Mouse (Mus musculus): ENCODE results near the gene Ebf1. TPM values are rescaled to one million over a fixed set of nuclear protein-coding genes. Genes with fewer than 3 reads are reported as not detected.

Ebf1 gene
- total RNA-seq, 2 experiments from 2014 or later: 9.4 to 10.3 TPM

GRCm38 (mm10) chr11:44832227-44832939, 215.3 kb downstream of the Ebf1 start:
- Histone ChIP-seq H3K27ac (no peak overlapping the region), H3K4me3 (no peak overlapping the region)
- intact Hi-C loops (cut with DNase I): no loop called here
- TF ChIP-seq CTCF (IDR thresholded peaks at IDR 0.05): no peak
- DNase-seq: peak; percentile 24

DNA sequence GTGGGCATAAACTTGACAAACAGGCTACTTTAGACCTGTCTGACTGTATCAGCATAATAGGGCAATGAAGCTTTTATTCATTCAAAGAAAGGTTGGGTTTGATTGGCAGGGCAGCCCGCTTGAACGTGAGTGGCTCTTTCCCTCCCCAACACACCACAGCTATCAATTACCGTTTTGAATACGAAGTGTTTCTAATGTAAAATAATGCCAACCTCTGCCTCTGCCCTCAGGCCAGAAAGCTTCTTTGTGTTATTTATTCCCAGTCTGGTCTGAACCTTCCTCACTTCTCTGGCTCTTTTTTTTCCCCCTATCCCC, 215.8 kb downstream of the Ebf1 start:
- Histone ChIP-seq H3K4me3 (no peak overlapping the region), H3K27ac (no peak overlapping the region)
- no peak for TF ChIP-seq CTCF (IDR thresholded peaks at IDR 0.05)
- intact Hi-C loops (cut with DNase I): no loop called here
- DNase-seq: no peak

DNA sequence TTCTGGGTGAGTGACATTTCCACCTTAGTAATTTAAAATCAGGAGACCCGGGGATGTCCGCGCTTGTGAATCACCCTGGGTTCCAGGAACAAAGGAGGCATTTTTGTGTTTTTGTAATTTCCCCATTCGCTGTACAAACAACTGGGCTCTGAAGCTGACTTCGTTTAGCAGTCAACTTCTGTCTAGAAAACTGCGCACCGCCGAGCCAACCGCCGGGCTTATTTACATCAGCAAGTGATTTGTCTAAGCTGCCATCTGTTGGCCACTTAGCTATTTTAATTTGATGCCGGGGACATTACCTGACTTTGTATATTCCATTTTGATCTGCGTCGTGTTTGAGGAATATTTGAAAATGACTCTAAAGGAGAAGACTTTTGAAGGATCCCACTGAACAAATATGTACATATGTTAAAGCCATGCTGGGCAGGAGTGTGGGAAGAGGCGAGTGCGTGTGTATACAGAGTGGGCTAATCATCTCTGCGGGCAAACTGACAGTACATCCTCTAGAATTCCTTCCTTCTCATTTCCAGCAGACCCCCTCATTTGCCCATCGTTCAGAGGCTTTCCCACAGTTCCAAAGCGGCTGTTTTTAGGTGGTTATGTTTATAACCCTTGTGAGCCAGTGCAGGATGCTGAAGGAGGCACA, 216.4 kb downstream of the Ebf1 start:
- no peak for TF ChIP-seq CTCF (IDR thresholded peaks at IDR 0.05)
- Histone ChIP-seq H3K4me3 (no peak overlapping the region), H3K27ac (no peak overlapping the region)
- intact Hi-C loops (cut with DNase I): no loop called here
- DNase-seq: no peak

GRCm38 (mm10) chr11:44835166-44835565, 218.0 kb downstream of the Ebf1 start:
- intact Hi-C loops (cut with DNase I): no loop called here
- H3K4me3 ChIP-seq: no peak overlapping the region
- DNase-seq: no peak
- no peak for TF ChIP-seq CTCF (IDR thresholded peaks at IDR 0.05)
- H3K27ac ChIP-seq: no peak overlapping the region

DNA sequence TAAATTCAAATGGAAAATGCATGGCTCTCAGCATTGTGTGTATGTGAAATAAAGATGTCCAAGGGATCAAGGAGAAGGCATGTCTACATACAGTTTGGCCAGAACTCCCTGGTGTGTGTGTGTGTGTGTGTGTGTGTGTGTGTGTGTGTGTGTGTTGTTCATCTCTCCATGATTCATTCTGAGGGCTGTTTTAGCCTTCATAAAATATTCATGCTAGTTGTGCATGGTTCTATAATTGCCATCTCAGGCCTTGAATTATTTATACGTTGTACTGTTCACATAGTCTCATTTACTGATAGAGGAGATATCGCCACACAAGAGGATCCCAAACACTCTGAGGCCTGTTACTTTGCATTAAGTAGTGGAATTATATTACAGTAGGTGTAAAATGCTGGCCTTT, 220.5 kb downstream of the Ebf1 start:
- intact Hi-C loops (cut with DNase I): no loop called here
- Histone ChIP-seq H3K4me3 (no peak overlapping the region), H3K27ac (no peak overlapping the region)
- no peak for DNase-seq
- TF ChIP-seq CTCF (IDR thresholded peaks at IDR 0.05): no peak

GRCm38 (mm10) chr11:44841127-44842056, 224.3 kb downstream of the Ebf1 start:
- DNase-seq: no peak
- intact Hi-C loops (cut with DNase I): no loop called here
- no peak for TF ChIP-seq CTCF (IDR thresholded peaks at IDR 0.05)
- Histone ChIP-seq H3K27ac (0 out of 2 replicates have a peak overlapping the region, but pooled peaks have one; percentile 4), H3K4me3 (no peak overlapping the region)

DNA sequence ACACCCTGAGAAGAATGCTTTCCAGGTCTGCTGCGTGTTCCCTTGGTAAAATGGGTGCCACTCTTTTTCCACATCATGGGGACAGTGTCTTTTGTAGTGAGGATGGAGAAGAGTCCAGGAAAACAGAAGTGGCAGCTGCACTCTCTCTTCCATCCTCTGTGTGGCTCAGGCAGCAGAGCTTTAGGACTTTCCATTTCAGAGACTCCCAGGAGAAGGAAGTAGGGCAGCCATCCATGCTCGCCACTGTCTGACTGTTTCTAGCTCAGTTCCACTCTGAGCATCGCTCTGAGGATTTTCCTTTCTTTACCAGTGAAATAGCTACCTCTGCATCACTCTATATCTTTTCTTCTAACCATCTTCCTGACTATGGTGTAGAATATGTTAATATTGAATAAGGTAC, 234.8 kb downstream of the Ebf1 start:
- Histone ChIP-seq H3K4me3 (no peak overlapping the region), H3K27ac (no peak overlapping the region)
- no peak; the same call in 1 of the 2 replicates for TF ChIP-seq CTCF (IDR thresholded peaks at IDR 0.05)
- intact Hi-C loops (cut with DNase I): no loop called here
- peak; percentile 26 for DNase-seq

GRCm38 (mm10) chr11:44852921-44853320, 235.8 kb downstream of the Ebf1 start:
- intact Hi-C loops (cut with DNase I): no loop called here
- no peak for TF ChIP-seq CTCF (IDR thresholded peaks at IDR 0.05)
- no peak for DNase-seq
- Histone ChIP-seq H3K27ac (peak overlapping the region; percentile 31; the same call in 1 of the 2 replicates), H3K4me3 (no peak overlapping the region)

DNA sequence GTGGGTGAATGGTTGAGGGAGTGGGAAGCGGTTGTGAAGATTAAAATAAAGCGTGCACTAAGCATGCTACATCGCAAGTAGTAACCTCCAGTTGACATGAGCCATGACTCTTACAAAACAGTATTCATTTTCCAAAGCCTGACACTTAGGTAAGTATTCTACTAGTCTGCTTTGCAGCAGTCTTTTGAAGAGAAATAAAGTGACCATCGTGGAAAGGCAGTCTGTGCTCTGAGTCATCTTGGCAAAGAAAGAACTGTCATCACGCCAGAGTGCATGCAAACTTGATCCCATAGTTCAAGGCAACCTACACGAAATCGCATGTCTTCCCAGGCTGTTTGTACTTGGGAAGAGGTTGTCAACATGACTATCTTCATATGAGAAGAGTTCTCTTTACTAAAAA, 237.4 kb downstream of the Ebf1 start:
- H3K27ac ChIP-seq: peak overlapping the region; percentile 31; the same call in 1 of the 2 replicates
- H3K4me3 ChIP-seq: no peak overlapping the region
- peak; percentile 29 for DNase-seq
- no peak for TF ChIP-seq CTCF (IDR thresholded peaks at IDR 0.05)
- intact Hi-C loops (cut with DNase I): no loop called here

- intact Hi-C loops (cut with DNase I): no loop called here
- no peak for DNase-seq
- Histone ChIP-seq H3K27ac (no peak overlapping the region), H3K4me3 (no peak overlapping the region)
- no peak for TF ChIP-seq CTCF (IDR thresholded peaks at IDR 0.05)
Observed at GRCm38 (mm10) chr11:44861108-44861507, 244.0 kb downstream of the Ebf1 start.

GRCm38 (mm10) chr11:44863910-44864309, 246.8 kb downstream of the Ebf1 start:
- DNase-seq: no peak
- intact Hi-C loops (cut with DNase I): no loop called here
- no peak overlapping the region for H3K4me3 ChIP-seq
- TF ChIP-seq CTCF (IDR thresholded peaks at IDR 0.05): no peak
- no peak overlapping the region for H3K27ac ChIP-seq

DNA sequence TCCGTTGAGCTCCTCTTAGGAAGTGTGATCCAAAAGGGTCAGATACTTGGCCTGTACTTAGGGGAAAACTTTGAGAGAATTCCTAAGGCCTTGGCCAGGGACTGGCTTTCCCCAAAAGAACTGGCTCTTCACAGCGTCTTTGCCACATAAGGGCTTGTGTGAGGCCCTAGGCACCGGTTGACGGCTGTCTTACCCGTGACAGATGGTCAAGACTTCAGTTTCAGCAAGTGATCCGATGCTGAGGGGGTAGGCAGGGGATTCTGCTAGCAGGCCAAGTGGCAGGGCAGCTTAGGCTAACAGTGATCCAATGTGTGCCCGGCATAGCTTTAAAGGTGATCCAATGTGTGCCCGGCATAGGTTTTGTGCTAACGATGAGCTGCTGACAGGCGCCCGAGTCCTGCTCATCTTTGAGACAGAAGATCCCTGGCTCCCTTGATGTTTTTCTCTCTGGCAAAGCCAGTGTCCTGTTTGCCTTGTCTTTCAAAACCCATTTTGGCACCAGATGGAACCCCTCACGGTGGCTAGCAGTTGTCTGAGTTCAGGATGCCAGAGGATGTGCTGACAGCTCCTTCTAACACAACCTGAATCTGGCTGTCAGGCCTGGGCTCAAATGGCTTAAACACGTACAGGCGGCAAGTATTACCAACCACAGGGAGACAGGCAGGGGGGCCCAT, 249.5 kb downstream of the Ebf1 start:
- Histone ChIP-seq H3K27ac (peak overlapping the region; percentile 71), H3K4me3 (no peak overlapping the region)
- DNase-seq: peak; percentile 51
- TF ChIP-seq CTCF (IDR thresholded peaks at IDR 0.05): no peak
- intact Hi-C loops (cut with DNase I): no loop called here
